Mouse (Mus musculus) right cerebral cortex, adult 18-20 months (tissue): ENCODE measurements around the gene Olfr1228.

Source experiments
- DNase-seq: peaks from one replicate; pipeline ENCODE4 v3.0.0; 2022; ENCODE audit warnings: mixed read lengths

The Olfr1228 gene

DNA sequence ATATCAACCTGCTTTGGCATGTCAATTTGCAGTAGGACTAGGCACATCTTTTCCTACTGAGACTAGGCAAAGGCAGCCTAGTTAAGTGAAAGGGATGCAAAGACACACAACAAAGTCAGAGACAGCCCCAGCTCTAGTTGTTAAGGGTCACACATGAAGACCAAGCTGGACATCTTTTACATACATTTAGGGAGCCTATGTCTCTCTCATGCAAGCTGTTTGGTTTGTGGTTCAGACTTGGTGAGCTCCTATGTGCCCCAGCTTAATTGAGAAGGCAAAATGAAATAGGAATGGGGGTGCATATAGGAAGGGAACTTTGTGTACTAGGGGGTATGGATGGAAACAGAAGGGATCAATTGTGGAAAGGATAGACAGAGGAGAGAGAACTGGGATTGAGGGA, at the start of gene Olfr1228:
Gene Olfr1228, minus strand, starts transcription at position 101 of the 400 bp plus-strand sequence.
- DNase-seq: no peak

DNA sequence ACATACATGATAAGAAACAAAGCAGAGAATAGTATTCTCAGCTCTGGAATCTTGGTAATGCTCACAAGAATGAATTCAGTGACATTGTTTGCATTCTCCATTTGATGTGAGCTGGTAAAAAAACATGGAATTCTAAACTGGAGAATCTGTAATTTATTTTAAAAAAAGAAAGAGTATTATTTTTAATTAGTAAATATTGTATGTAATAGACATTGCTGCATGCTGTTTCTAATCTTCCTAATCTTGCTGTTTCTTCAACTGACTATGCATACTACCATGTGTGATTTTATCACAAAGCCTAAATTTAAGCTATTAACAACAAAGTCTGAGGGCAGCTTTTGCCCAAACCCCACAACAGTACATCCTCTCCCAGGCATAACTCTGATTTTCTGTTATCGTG, 43.3 kb upstream of the Olfr1228 start, which contains the start of gene Olfr1230:
Gene Olfr1230, minus strand, starts transcription at position 101 of the 400 bp plus-strand sequence.
- no peak for DNase-seq

DNA sequence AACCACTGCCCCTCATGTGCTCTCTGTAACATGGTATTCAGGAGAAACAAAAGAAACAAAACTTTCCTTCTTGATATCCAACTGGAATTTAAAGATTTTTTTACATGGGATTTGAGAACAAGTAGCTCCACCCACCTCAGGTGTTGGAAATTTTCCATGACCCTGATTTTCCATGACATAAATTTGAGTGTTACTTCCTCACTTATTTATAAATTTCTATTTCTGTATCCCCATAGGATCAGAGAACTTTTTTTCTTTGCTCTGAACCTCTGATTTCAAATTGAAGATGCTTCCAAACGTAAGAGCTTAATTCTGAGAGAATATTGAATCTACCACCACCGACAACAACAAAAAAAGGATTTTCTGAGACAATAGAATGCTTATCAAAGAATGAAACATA, 34.1 kb upstream of the Olfr1228 start, which contains the start of gene Olfr1229:
Gene Olfr1229, minus strand, starts transcription at position 101 of the 400 bp plus-strand sequence.
- DNase-seq: no peak

DNA sequence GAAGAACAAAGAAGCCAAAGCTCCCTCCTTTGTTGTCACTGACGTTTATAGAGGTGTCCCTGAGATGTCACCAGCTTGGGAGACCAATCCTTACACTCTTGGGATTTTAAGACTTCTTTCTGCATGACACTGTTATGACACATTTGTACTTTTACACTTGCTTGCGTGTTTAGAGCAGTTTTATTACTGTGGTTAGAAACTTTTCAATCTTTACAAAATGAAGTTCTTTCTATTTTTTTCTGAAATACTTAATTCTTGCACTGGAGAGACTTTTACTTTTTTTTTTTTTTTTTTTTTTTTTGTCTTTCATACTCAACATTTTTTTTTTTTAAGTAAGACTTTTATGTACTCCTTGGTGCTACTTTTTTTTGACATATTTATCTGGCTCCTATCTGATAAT, 53.9 kb downstream of the Olfr1228 start, which contains the start of gene Olfr1226:
Gene Olfr1226, minus strand, starts transcription at position 101 of the 400 bp plus-strand sequence.
- DNase-seq: no peak
